Mouse (Mus musculus): ENCODE data around the gene Lbx1. TPM values are rescaled to one million over a fixed set of nuclear protein-coding genes. Genes with fewer than 3 reads are reported as not detected.

The Lbx1 gene
- polyA plus RNA-seq, 1 experiment from 2014 or later, result 0.04 TPM

GRCm38 (mm10) chr19:45227671-45228070, 7.9 kb downstream of the Lbx1 start:
- H3K4me2 ChIP-seq (ENCODE audit: low read length), result no peak overlapping the region
- peaks cover 78% of the 10 kb centered on the region for H3K27me3 ChIP-seq (ENCODE audit: insufficient read depth, low read length)
- H3K4me1 ChIP-seq (replicated peaks; ENCODE audit: insufficient read depth, low read length), result 0 out of 2 replicates have a peak, but pooled peaks cover 10% of the 10 kb centered on the region
- no peaks in the 10 kb centered on the region for H3K9me3 ChIP-seq (replicated peaks; ENCODE audit: low read length)
- no peak overlapping the region for H3K27ac ChIP-seq
- WGBS, result 10% methylated on average over 1 of the region's 1 CpGs
- DNase-seq (ENCODE audit: low spot score) (no peak), ATAC-seq (replicated peaks; ENCODE audit: low FRiP score, low read depth) (no peak)
- no peak overlapping the region for H3K9ac ChIP-seq (ENCODE audit: low read depth, low read length)
- H3K36me3 ChIP-seq (ENCODE audit: insufficient read depth, low read length), result no peaks in the 10 kb centered on the region
- TF ChIP-seq CTCF (IDR thresholded peaks at IDR 0.05; ENCODE audit: low read depth), result no peak
- no peak overlapping the region for H3K4me3 ChIP-seq (replicated peaks; ENCODE audit: low read depth, low read length)

- no peak overlapping the region for H3K27ac ChIP-seq
- no peaks in the 10 kb centered on the region for H3K36me3 ChIP-seq (ENCODE audit: insufficient read depth, low read length)
- no peak for ATAC-seq (replicated peaks; ENCODE audit: low FRiP score, low read depth)
- no peak overlapping the region for H3K4me2 ChIP-seq (ENCODE audit: low read length)
- H3K4me1 ChIP-seq (replicated peaks; ENCODE audit: insufficient read depth, low read length), result 0 out of 2 replicates have a peak, but pooled peaks cover 10% of the 10 kb centered on the region
- DNase-seq (ENCODE audit: low spot score), result no peak
- TF ChIP-seq CTCF (IDR thresholded peaks at IDR 0.05; ENCODE audit: low read depth), result no peak
- H3K27me3 ChIP-seq (ENCODE audit: insufficient read depth, low read length), result peaks cover 78% of the 10 kb centered on the region
- WGBS, result 4% methylated on average over 3 of the region's 3 CpGs
- H3K4me3 ChIP-seq (replicated peaks; ENCODE audit: low read depth, low read length), result no peak overlapping the region
- H3K9ac ChIP-seq (ENCODE audit: low read depth, low read length), result no peak overlapping the region
- H3K9me3 ChIP-seq (replicated peaks; ENCODE audit: low read length), result no peaks in the 10 kb centered on the region
These were observed 8.6 kb downstream of the Lbx1 start for GRCm38 (mm10) chr19:45227049-45227448.

GRCm38 (mm10) chr19:45226246-45226645, 9.4 kb downstream of the Lbx1 start:
- ATAC-seq (replicated peaks; ENCODE audit: low FRiP score, low read depth) (no peak), DNase-seq (ENCODE audit: low spot score) (no peak)
- Histone ChIP-seq H3K27ac (no peak overlapping the region), H3K4me1 (replicated peaks; ENCODE audit: insufficient read depth, low read length) (0 out of 2 replicates have a peak, but pooled peaks cover 8% of the 10 kb centered on the region), H3K9ac (ENCODE audit: low read depth, low read length) (no peak overlapping the region), H3K4me3 (replicated peaks; ENCODE audit: low read depth, low read length) (no peak overlapping the region), H3K9me3 (replicated peaks; ENCODE audit: low read length) (no peaks in the 10 kb centered on the region), H3K36me3 (ENCODE audit: insufficient read depth, low read length) (no peaks in the 10 kb centered on the region), H3K27me3 (ENCODE audit: insufficient read depth, low read length) (peaks cover 79% of the 10 kb centered on the region), H3K4me2 (ENCODE audit: low read length) (no peak overlapping the region)
- 4% methylated on average over 8 of the region's 8 CpGs for WGBS
- no peak for TF ChIP-seq CTCF (IDR thresholded peaks at IDR 0.05; ENCODE audit: low read depth)

GRCm38 (mm10) chr19:45225130-45225529, 10.5 kb downstream of the Lbx1 start:
- WGBS, result 2% methylated on average over 12 of the region's 12 CpGs
- H3K4me3 ChIP-seq (replicated peaks; ENCODE audit: low read depth, low read length), result no peak overlapping the region

GRCm38 (mm10) chr19:45224286-45224559, 11.4 kb downstream of the Lbx1 start:
- no peak for TF ChIP-seq CTCF (IDR thresholded peaks at IDR 0.05; ENCODE audit: low read depth)
- Histone ChIP-seq H3K27me3 (ENCODE audit: insufficient read depth, low read length) (peaks cover 75% of the 10 kb centered on the region), H3K4me3 (replicated peaks; ENCODE audit: low read depth, low read length) (no peak overlapping the region), H3K4me2 (ENCODE audit: low read length) (0 out of 2 replicates have a peak overlapping the region, but pooled peaks have one; percentile 2), H3K9me3 (replicated peaks; ENCODE audit: low read length) (no peaks in the 10 kb centered on the region), H3K27ac (no peak overlapping the region), H3K4me1 (replicated peaks; ENCODE audit: insufficient read depth, low read length) (0 out of 2 replicates have a peak, but pooled peaks cover 4% of the 10 kb centered on the region), H3K36me3 (ENCODE audit: insufficient read depth, low read length) (no peaks in the 10 kb centered on the region), H3K9ac (ENCODE audit: low read depth, low read length) (no peak overlapping the region)
- 2% methylated on average over 6 of the region's 6 CpGs for WGBS
- ATAC-seq (replicated peaks; ENCODE audit: low FRiP score, low read depth) (no peak), DNase-seq (ENCODE audit: low spot score) (no peak)

More at GRCm38 (mm10) chr19:45225130-45225529, 10.5 kb downstream of the Lbx1 start:
- ATAC-seq (replicated peaks; ENCODE audit: low FRiP score, low read depth) (no peak), DNase-seq (ENCODE audit: low spot score) (no peak)
- Histone ChIP-seq H3K27ac (no peak overlapping the region), H3K27me3 (ENCODE audit: insufficient read depth, low read length) (peaks cover 78% of the 10 kb centered on the region), H3K4me2 (ENCODE audit: low read length) (no peak overlapping the region), H3K9me3 (replicated peaks; ENCODE audit: low read length) (no peaks in the 10 kb centered on the region), H3K9ac (ENCODE audit: low read depth, low read length) (no peak overlapping the region), H3K4me1 (replicated peaks; ENCODE audit: insufficient read depth, low read length) (0 out of 2 replicates have a peak, but pooled peaks cover 4% of the 10 kb centered on the region), H3K36me3 (ENCODE audit: insufficient read depth, low read length) (no peaks in the 10 kb centered on the region)
- no peak for TF ChIP-seq CTCF (IDR thresholded peaks at IDR 0.05; ENCODE audit: low read depth)

GRCm38 (mm10) chr19:45223413-45224285, 12.0 kb downstream of the Lbx1 start:
- Histone ChIP-seq H3K4me2 (ENCODE audit: low read length) (0 out of 2 replicates have a peak overlapping the region, but pooled peaks have one; percentile 2), H3K27me3 (ENCODE audit: insufficient read depth, low read length) (peaks cover 70% of the 10 kb centered on the region), H3K36me3 (ENCODE audit: insufficient read depth, low read length) (no peaks in the 10 kb centered on the region), H3K4me1 (replicated peaks; ENCODE audit: insufficient read depth, low read length) (0 out of 2 replicates have a peak, but pooled peaks cover 4% of the 10 kb centered on the region), H3K27ac (no peak overlapping the region), H3K4me3 (replicated peaks; ENCODE audit: low read depth, low read length) (peak overlapping the region; percentile 1; the same call in 1 of the 2 replicates), H3K9me3 (replicated peaks; ENCODE audit: low read length) (no peaks in the 10 kb centered on the region), H3K9ac (ENCODE audit: low read depth, low read length) (no peak overlapping the region)
- ATAC-seq (replicated peaks; ENCODE audit: low FRiP score, low read depth), result no peak
- no peak for TF ChIP-seq CTCF (IDR thresholded peaks at IDR 0.05; ENCODE audit: low read depth)
- WGBS, result 2% methylated on average over 49 of the region's 49 CpGs
- no peak for DNase-seq (ENCODE audit: low spot score)
